Comparison of ENCODE assay signal across 11 mouse cellular contexts in the genomic region with DNA sequence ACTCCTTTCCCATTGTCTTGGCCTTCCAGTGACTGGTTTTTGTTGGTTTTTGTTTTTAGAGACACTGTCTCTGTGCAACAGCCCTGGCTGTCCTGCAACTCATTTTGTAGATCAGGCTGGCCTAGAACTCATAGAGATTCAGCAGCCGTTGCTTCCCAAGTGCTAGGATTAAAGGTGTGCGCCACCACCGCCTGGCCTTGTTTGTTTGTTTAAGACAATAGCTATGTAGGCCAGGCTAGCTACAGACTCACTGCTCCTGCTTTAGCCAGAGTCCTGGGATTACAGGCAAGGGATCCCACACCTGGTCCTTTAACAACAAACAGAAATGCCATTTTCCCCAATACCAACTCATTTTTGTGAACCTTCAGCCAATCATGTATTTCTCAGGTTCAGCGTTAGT. TPM values are rescaled to one million over a fixed set of nuclear protein-coding genes. Genes with fewer than 3 reads are reported as not detected.
DNase-seq lines count a peak whose midpoint lies in the region; ATAC-seq lines count a peak whose summit lies in the region.
"Had no signal": no experiment of that assay in that cellular context is flagged by ENCODE, and none has a peak within 500 bp of the region (broad histone marks: within the 10 kb centered on the region; RNA-seq: fewer than 3 reads in every experiment).

A gene (plus strand): TSS at position 359 of the 400 bp plus-strand sequence.

- ATAC-seq in heart, embryonic 16.5 days (replicated peaks; ENCODE audit: extremely low read depth, insufficient read depth, low FRiP score) = no peak
- ATAC-seq in hindbrain, embryonic 15.5 days (ENCODE audit: low FRiP score, low read depth) = no peak
- ATAC-seq in midbrain, embryonic 14.5 days (ENCODE audit: low FRiP score, low TSS enrichment) = no peak
- ATAC-seq in cerebellum, adult (ENCODE audit: insufficient number of reproducible peaks, low FRiP score, low TSS enrichment) = no peak

- no peak within 1 kb of the TSS for H3K9ac ChIP-seq in heart, embryonic 16.5 days (ENCODE audit: low read length)
- H3K9ac ChIP-seq in hindbrain, embryonic 15.5 days = no peak within 1 kb of the TSS
- H3K9ac ChIP-seq in midbrain, embryonic 14.5 days (replicated peaks; ENCODE audit: low read length) = no peak within 1 kb of the TSS

- 88% methylated on average over 4 of the region's 4 CpGs for WGBS in heart, embryonic 16.5 days
- WGBS in embryonic facial prominence, embryonic 10.5 days = 91% methylated on average over 4 of the region's 4 CpGs
- 89% methylated on average over 4 of the region's 4 CpGs for WGBS in hindbrain, embryonic 15.5 days
- 86% methylated on average over 4 of the region's 4 CpGs for WGBS in midbrain, embryonic 14.5 days

- no peak within 1 kb of the TSS for H3K4me2 ChIP-seq in heart, embryonic 16.5 days (ENCODE audit: low read depth, low read length)
- H3K4me2 ChIP-seq in hindbrain, embryonic 15.5 days = no peak within 1 kb of the TSS
- no peak within 1 kb of the TSS for H3K4me2 ChIP-seq in midbrain, embryonic 14.5 days (ENCODE audit: low read length)

- DNase-seq in heart, adult 18-20 months = no peak
- DNase-seq in embryonic facial prominence, embryonic 10.5 days (ENCODE audit: low spot score) = no peak
- DNase-seq in midbrain, embryonic 14.5 days = no peak
- no peak for DNase-seq in MN1 (ENCODE audit: low spot score)
- no peak for DNase-seq in layer of hippocampus, adult 8-10 months (ENCODE audit: low spot score in 2 of 2)
- DNase-seq: adrenal gland, postnatal 14 days had no signal

- H3K4me3 ChIP-seq in heart, embryonic 16.5 days (ENCODE audit: low read length) = no peak within 1 kb of the TSS
- H3K4me3 ChIP-seq in embryonic facial prominence, embryonic 10.5 days = no peak within 1 kb of the TSS
- H3K4me3 ChIP-seq in hindbrain, embryonic 15.5 days = no peak within 1 kb of the TSS
- H3K4me3 ChIP-seq in midbrain, embryonic 14.5 days (replicated peaks; ENCODE audit: low read depth, low read length) = no peak within 1 kb of the TSS
- H3K4me3 ChIP-seq: erythroblast, embryonic 14.5 days; myocyte had no signal

- H3K9me3 ChIP-seq in heart, embryonic 16.5 days (replicated peaks; ENCODE audit: control insufficient read depth, low read length) = no peaks in the 10 kb centered on the region
- no peaks in the 10 kb centered on the region for H3K9me3 ChIP-seq in embryonic facial prominence, embryonic 10.5 days
- H3K9me3 ChIP-seq in hindbrain, embryonic 15.5 days = no peaks in the 10 kb centered on the region
- H3K9me3 ChIP-seq in midbrain, embryonic 14.5 days (ENCODE audit: control insufficient read depth, low read length) = no peaks in the 10 kb centered on the region

- H3K27ac ChIP-seq in heart, embryonic 16.5 days (ENCODE audit: low read length) = no peak within 1 kb of the TSS
- H3K27ac ChIP-seq in embryonic facial prominence, embryonic 10.5 days (replicated peaks) = no peak within 1 kb of the TSS
- H3K27ac ChIP-seq in hindbrain, embryonic 15.5 days (replicated peaks) = no peak within 1 kb of the TSS
- H3K27ac ChIP-seq in midbrain, embryonic 14.5 days (replicated peaks; ENCODE audit: low read depth, low read length) = no peak within 1 kb of the TSS

- no peaks in the 10 kb centered on the region for H3K36me3 ChIP-seq in heart, embryonic 16.5 days (ENCODE audit: control insufficient read depth, insufficient read depth)
- no peaks in the 10 kb centered on the region for H3K36me3 ChIP-seq in embryonic facial prominence, embryonic 10.5 days (replicated peaks)
- H3K36me3 ChIP-seq in hindbrain, embryonic 15.5 days = no peaks in the 10 kb centered on the region
- H3K36me3 ChIP-seq in midbrain, embryonic 14.5 days (ENCODE audit: control insufficient read depth, insufficient read depth, low read length) = no peaks in the 10 kb centered on the region

- H3K4me1 ChIP-seq in heart, embryonic 16.5 days (ENCODE audit: control insufficient read depth, insufficient read depth, low read length) = peaks cover 9% of the 10 kb centered on the region
- peaks cover 5% of the 10 kb centered on the region for H3K4me1 ChIP-seq in embryonic facial prominence, embryonic 10.5 days
- H3K4me1 ChIP-seq in hindbrain, embryonic 15.5 days (replicated peaks) = 0 out of 2 replicates have a peak, but pooled peaks cover 4% of the 10 kb centered on the region
- H3K4me1 ChIP-seq in midbrain, embryonic 14.5 days (ENCODE audit: control insufficient read depth, insufficient read depth, low read length) = no peaks in the 10 kb centered on the region

- H3K27me3 ChIP-seq in heart, embryonic 16.5 days (ENCODE audit: control insufficient read depth, insufficient read depth, low read length) = no peaks in the 10 kb centered on the region
- no peaks in the 10 kb centered on the region for H3K27me3 ChIP-seq in embryonic facial prominence, embryonic 10.5 days (replicated peaks; ENCODE audit: low read depth, poor library complexity, severe bottlenecking)
- H3K27me3 ChIP-seq in hindbrain, embryonic 15.5 days = no peaks in the 10 kb centered on the region
- H3K27me3 ChIP-seq in midbrain, embryonic 14.5 days (ENCODE audit: control insufficient read depth, insufficient read depth, low read length) = no peaks in the 10 kb centered on the region

RNA-seq across cellular contexts. Expression of the gene that starts here (rescaled TPM):
- polyA plus RNA-seq in heart, embryonic 16.5 days (2015; fragmentation: Nextera tagmentation; extraction: Ambion mirVana) = 24.7 and 29.5 TPM in 2 replicates
- 1 to 10 TPM in 1 of 2 experiments, under 1 TPM in 1; 0.30 to 1.0 TPM for total RNA-seq in heart, adult 18-20 months (2021)
- polyA plus RNA-seq in embryonic facial prominence, embryonic 10.5 days (2016; fragmentation: Nextera tagmentation; extraction: Ambion mirVana) = 129 and 133 TPM in 2 replicates
- 47.9 and 52.4 TPM in 2 replicates for polyA plus RNA-seq in hindbrain, embryonic 15.5 days (2015; fragmentation: Nextera tagmentation; extraction: Ambion mirVana)
- polyA plus RNA-seq in midbrain, embryonic 14.5 days (2014; fragmentation: Nextera tagmentation; extraction: Ambion mirVana) = 39.5 and 57.3 TPM in 2 replicates
- total RNA-seq in layer of hippocampus, adult 8-10 months (2022) = 1 to 10 TPM; 1.3 to 3.4 (median 1.7) TPM
- polyA plus RNA-seq: erythroblast, embryonic 14.5 days had no signal
